Mouse (Mus musculus) ES-Bruce4 (cell line): Measurements from ENCODE around the gene Magi1. TPM values are rescaled to one million over a fixed set of nuclear protein-coding genes. Genes with fewer than 3 reads are reported as not detected.

Experiments
- H3K27ac ChIP-seq: 2 replicates; pipeline ENCODE4 v1.5.1; 2012; ENCODE audit warnings: low read length, inconsistent platforms; ENCODE audit not compliant: insufficient read depth
- H3K27me3 ChIP-seq: 2 replicates; pipeline ENCODE4 v1.6.1; 2012; ENCODE audit warnings: mild to moderate bottlenecking, low read length, inconsistent platforms; ENCODE audit not compliant: control insufficient read depth, poor library complexity, insufficient read depth, severe bottlenecking
- H3K36me3 ChIP-seq: 2 replicates; pipeline ENCODE4 v1.6.1; 2012; ENCODE audit warnings: inconsistent platforms, mild to moderate bottlenecking, low read length, moderate library complexity; ENCODE audit not compliant: control insufficient read depth, poor library complexity, insufficient read depth, severe bottlenecking
- H3K4me1 ChIP-seq: one replicate; pipeline ENCODE4 v1.8.1; 2011; ENCODE audit warnings: low read length; ENCODE audit not compliant: control insufficient read depth, insufficient read depth
- H3K4me3 ChIP-seq: 2 replicates; pipeline ENCODE4 v1.5.1; 2011; ENCODE audit warnings: low read depth, mild to moderate bottlenecking, low read length
- H3K9ac ChIP-seq: 2 replicates; pipeline ENCODE4 v1.6.1; 2012; ENCODE audit warnings: low read depth, mild to moderate bottlenecking, inconsistent platforms; ENCODE audit not compliant: poor library complexity, severe bottlenecking
- H3K9me3 ChIP-seq: replicated peaks from 2 replicates; pipeline ENCODE4 v1.6.1; 2012; ENCODE audit warnings: mild to moderate bottlenecking, low read length, inconsistent platforms; ENCODE audit not compliant: control insufficient read depth, poor library complexity, insufficient read depth, severe bottlenecking
- CTCF ChIP-seq: IDR thresholded peaks from one replicate; pipeline ENCODE4 v1.8.1; 2011; ENCODE audit warnings: low read depth, low read length
- EP300 ChIP-seq: IDR thresholded peaks from 2 replicates; pipeline ENCODE4 v1.6.1; 2011; ENCODE audit warnings: low read depth, low read length; ENCODE audit not compliant: insufficient read depth
- POLR2A ChIP-seq: IDR thresholded peaks from one replicate; pipeline ENCODE4 v1.8.1; 2011; ENCODE audit warnings: low read length; ENCODE audit not compliant: insufficient read depth
- polyA plus RNA-seq: library from polyadenylated mRNA; stranded (reverse); fragments of >200 nt; gene quantifications from 2 replicates; pipeline ENCODE4 v1.2.4, GENCODE M21; 2011; ENCODE audit warnings: low read depth; ENCODE audit not compliant: missing spikeins, insufficient read depth, insufficient read length

Magi1 gene
- polyA plus RNA-seq, 1 experiment = 22.4 TPM

GRCm38 (mm10) chr6:94231831-94232230, 51.9 kb downstream of the Magi1 start:
- no peak overlapping the region for H3K9ac ChIP-seq
- H3K36me3 ChIP-seq = no peaks in the 10 kb centered on the region
- TF ChIP-seq EP300 = no peak
- TF ChIP-seq CTCF = no peak
- TF ChIP-seq POLR2A = no peak
- no peaks in the 10 kb centered on the region for H3K27me3 ChIP-seq
- no peak overlapping the region for H3K4me3 ChIP-seq
- H3K9me3 ChIP-seq = no peaks in the 10 kb centered on the region
- H3K27ac ChIP-seq = no peak overlapping the region
- H3K4me1 ChIP-seq = no peaks in the 10 kb centered on the region

- Histone ChIP-seq H3K4me3 (no peak overlapping the region), H3K27me3 (no peaks in the 10 kb centered on the region), H3K4me1 (no peaks in the 10 kb centered on the region), H3K36me3 (no peaks in the 10 kb centered on the region), H3K27ac (no peak overlapping the region), H3K9ac (no peak overlapping the region), H3K9me3 (no peaks in the 10 kb centered on the region)
- no peak for TF ChIP-seq POLR2A
- no peak for TF ChIP-seq CTCF
Measured at GRCm38 (mm10) chr6:94231367-94231766, 52.4 kb downstream of the Magi1 start.

- Histone ChIP-seq H3K9ac (no peak overlapping the region), H3K4me1 (no peaks in the 10 kb centered on the region), H3K36me3 (no peaks in the 10 kb centered on the region), H3K9me3 (no peaks in the 10 kb centered on the region), H3K4me3 (no peak overlapping the region), H3K27ac (no peak overlapping the region), H3K27me3 (no peaks in the 10 kb centered on the region)
- TF ChIP-seq CTCF (no peak), POLR2A (no peak), EP300 (no peak)
Measured at GRCm38 (mm10) chr6:94230918-94231317, 52.8 kb downstream of the Magi1 start.

DNA sequence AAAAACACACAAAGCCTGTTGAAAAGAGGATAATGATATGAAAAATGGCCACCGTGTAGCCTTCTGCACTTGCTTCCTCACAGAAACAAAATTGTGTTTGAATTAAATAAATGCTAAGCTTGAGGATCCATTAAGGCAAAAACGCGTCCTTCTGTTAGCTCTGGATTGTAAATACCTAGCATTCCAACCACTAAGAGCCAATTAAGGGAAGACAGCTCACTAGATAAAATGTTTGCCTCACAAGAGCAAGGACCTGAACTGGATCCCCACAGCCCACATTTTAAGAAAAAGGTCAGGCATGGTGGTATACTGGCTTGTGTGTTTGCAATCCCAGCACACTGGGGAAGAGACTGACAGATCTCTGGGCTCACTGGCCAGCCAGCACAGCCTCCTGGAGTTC, 53.6 kb downstream of the Magi1 start:
- H3K4me3 ChIP-seq = no peak overlapping the region
- no peaks in the 10 kb centered on the region for H3K36me3 ChIP-seq
- H3K9ac ChIP-seq = no peak overlapping the region
- H3K9me3 ChIP-seq = no peaks in the 10 kb centered on the region
- H3K27ac ChIP-seq = no peak overlapping the region
- no peaks in the 10 kb centered on the region for H3K27me3 ChIP-seq
- no peaks in the 10 kb centered on the region for H3K4me1 ChIP-seq
- no peak for TF ChIP-seq EP300
- TF ChIP-seq CTCF = no peak
- no peak for TF ChIP-seq POLR2A

DNA sequence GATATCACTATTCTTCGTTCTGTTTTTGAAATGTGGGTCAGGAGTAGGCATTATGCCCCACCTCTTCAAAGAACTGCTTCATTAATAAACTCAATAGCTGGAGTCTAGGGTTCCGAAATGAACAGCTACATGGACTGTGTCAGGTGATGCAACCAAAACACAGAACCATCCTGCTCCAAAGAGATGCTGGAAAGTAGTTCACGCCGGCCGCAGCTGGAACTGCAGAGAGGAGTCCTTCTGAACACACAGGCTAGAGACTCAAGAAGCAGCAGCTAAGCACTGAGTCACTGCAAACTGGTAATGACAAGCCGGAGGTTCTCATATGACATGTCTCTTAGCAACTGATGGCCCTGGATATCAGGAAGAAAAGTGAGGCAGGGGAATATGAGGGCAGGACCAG, 57.5 kb downstream of the Magi1 start:
- H3K9ac ChIP-seq = no peak overlapping the region
- no peaks in the 10 kb centered on the region for H3K9me3 ChIP-seq
- H3K36me3 ChIP-seq = no peaks in the 10 kb centered on the region
- no peaks in the 10 kb centered on the region for H3K4me1 ChIP-seq
- no peak for TF ChIP-seq CTCF
- TF ChIP-seq EP300 = no peak
- TF ChIP-seq POLR2A = no peak
- no peaks in the 10 kb centered on the region for H3K27me3 ChIP-seq
- no peak overlapping the region for H3K27ac ChIP-seq
- no peak overlapping the region for H3K4me3 ChIP-seq

- H3K27ac ChIP-seq = no peak overlapping the region
- no peaks in the 10 kb centered on the region for H3K9me3 ChIP-seq
- no peak overlapping the region for H3K9ac ChIP-seq
- no peaks in the 10 kb centered on the region for H3K36me3 ChIP-seq
- no peaks in the 10 kb centered on the region for H3K4me1 ChIP-seq
- no peaks in the 10 kb centered on the region for H3K27me3 ChIP-seq
- TF ChIP-seq EP300 (no peak), CTCF (no peak), POLR2A (no peak)
- H3K4me3 ChIP-seq = no peak overlapping the region
Measured at GRCm38 (mm10) chr6:94225832-94226231, 57.9 kb downstream of the Magi1 start.
